ENCODE assay signal across 16 mouse cellular contexts in the genomic region with DNA sequence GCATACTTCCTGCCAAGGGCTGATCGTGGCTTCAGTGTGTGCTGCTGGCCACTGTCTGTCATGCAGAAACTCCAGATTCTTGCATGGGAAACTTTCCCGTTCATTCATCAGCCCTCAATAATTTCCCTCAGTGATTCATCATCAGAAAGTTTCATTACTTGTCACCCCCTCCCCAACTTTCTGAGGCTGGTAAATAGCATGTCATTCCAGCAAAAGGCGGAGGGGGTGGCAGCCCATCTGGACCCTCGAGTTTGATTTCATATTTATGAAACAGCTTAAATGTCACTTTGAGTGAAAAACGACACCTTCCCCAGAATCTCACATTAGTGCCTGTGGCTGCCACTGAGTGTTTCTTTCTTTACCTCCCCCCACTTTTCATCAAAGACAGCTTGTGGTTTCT.
DNase-seq lines count a peak whose midpoint lies in the region; TF ChIP-seq lines count a peak whose summit lies in the region.
"Had no signal": no experiment of that assay in that cellular context is flagged by ENCODE, and none has a peak within 500 bp of the region (broad histone marks: within the 10 kb centered on the region; RNA-seq: fewer than 3 reads in every experiment).

No protein-coding gene starts in this region.

- peak; percentile 26 for DNase-seq in layer of hippocampus, adult 11-12 months (ENCODE audit: low spot score)
- no peak for DNase-seq in layer of hippocampus, adult 9-10 months (ENCODE audit: low spot score)
- DNase-seq in right cerebral cortex, postnatal 10 days (ENCODE audit: low spot score in 2 of 2): peak; percentile 34 to 35
- DNase-seq in right cerebral cortex, postnatal 4 days: no peak
- peak; percentile 39 for DNase-seq in brain, embryonic 14.5 days (ENCODE audit: low read depth)
- no peak for DNase-seq in lung, postnatal 36 days
- DNase-seq: adrenal gland, adult 8-10 months; adrenal gland, postnatal 25 days; cerebellum, adult 11 months; cerebellum, adult 2 months; cerebellum, postnatal 14 days; gastrocnemius, postnatal 10 days; gastrocnemius, postnatal 36 days; heart, adult 2 months; heart, postnatal 14 days; heart, postnatal 4 days had no signal

- no peak for TF ChIP-seq CTCF in brain, embryonic 14.5 days (IDR thresholded peaks at IDR 0.05; ENCODE audit: borderline replicate concordance, extremely low read depth, insufficient read depth, insufficient read length)

- no peak for TF ChIP-seq POLR2A in brain, embryonic 14.5 days (IDR thresholded peaks at IDR 0.05; ENCODE audit: borderline replicate concordance, extremely low read depth, insufficient read depth, insufficient read length, poor library complexity, severe bottlenecking)

Comparison
In these comparisons a context has a peak if more than half of its experiments do, and no peak if none do; other contexts are left out.
1. DNase-seq: peak in layer of hippocampus, adult 11-12 months (single experiment), right cerebral cortex, postnatal 10 days (2 of 2) and brain, embryonic 14.5 days (single experiment); none in layer of hippocampus, adult 9-10 months (single experiment), right cerebral cortex, postnatal 4 days (single experiment) and lung, postnatal 36 days (single experiment).